Mouse (Mus musculus) embryonic facial prominence, embryonic 15.5 days (tissue): ENCODE data around the gene Btf3. TPM values are rescaled to one million over a fixed set of nuclear protein-coding genes. Genes with fewer than 3 reads are reported as not detected.

Experiments
- ATAC-seq: fragments of 200-750 bp; cut with Nextera tagmentation; 2 replicates; pipeline ENCODE4 v1.8.0; 2017; ENCODE audit warnings: low read depth, moderate TSS enrichment; ENCODE audit not compliant: insufficient number of reproducible peaks, low FRiP score, low TSS enrichment
- H3K27ac ChIP-seq: fragments of 300-500 bp; sonication (generic); replicated peaks from 2 replicates; pipeline ENCODE4 v1.5.1; 2015; ENCODE audit warnings: mild to moderate bottlenecking, inconsistent platforms
- H3K27me3 ChIP-seq: fragments of 300-500 bp; sonication (generic); 2 replicates; pipeline ENCODE4 v1.6.1; 2015; ENCODE audit warnings: inconsistent platforms
- H3K36me3 ChIP-seq: fragments of 300-500 bp; sonication (generic); 2 replicates; pipeline ENCODE4 v1.6.1; 2015; ENCODE audit warnings: mild to moderate bottlenecking, inconsistent platforms
- H3K4me1 ChIP-seq: fragments of 300-500 bp; sonication (generic); 2 replicates; pipeline ENCODE4 v1.6.1; 2015; ENCODE audit warnings: inconsistent platforms
- H3K4me2 ChIP-seq: fragments of 300-500 bp; sonication (generic); replicated peaks from 2 replicates; pipeline ENCODE4 v1.6.1; 2015; ENCODE audit warnings: mild to moderate bottlenecking, inconsistent platforms
- H3K4me3 ChIP-seq: fragments of 300-500 bp; sonication (generic); replicated peaks from 2 replicates; pipeline ENCODE4 v1.5.1; 2015; ENCODE audit warnings: mild to moderate bottlenecking, inconsistent platforms
- H3K9ac ChIP-seq: fragments of 300-500 bp; sonication (generic); 2 replicates; pipeline ENCODE4 v1.6.1; 2015; ENCODE audit warnings: inconsistent platforms
- H3K9me3 ChIP-seq: fragments of 300-500 bp; sonication (generic); replicated peaks from 2 replicates; pipeline ENCODE4 v1.6.1; 2016; ENCODE audit warnings: inconsistent platforms
- WGBS: fragments of 180-500 bp; shearing (Covaris S2); methylation state at CpG from one replicate; pipeline ENCODE4 v1.1.7; 2015; 5-methylcytosine and 5-hydroxymethylcytosine counted together
- polyA plus RNA-seq: library from polyadenylated mRNA; unstranded; fragments of >200 nt; fragmentation: Nextera tagmentation; extraction: Ambion mirVana; gene quantifications from 2 replicates; pipeline ENCODE4 v1.2.1, GENCODE M21; 2015

Btf3 gene
- polyA plus RNA-seq, 1 experiment from 2014 or later: 630 TPM

- H3K36me3 ChIP-seq: no peaks in the 10 kb centered on the region
- H3K9me3 ChIP-seq: no peaks in the 10 kb centered on the region
- WGBS: 14% methylated on average over 9 of the region's 9 CpGs
- H3K9ac ChIP-seq: peak overlapping the region; percentile 15; the same call in 1 of the 2 replicates
- no peak overlapping the region for H3K27ac ChIP-seq
- peak overlapping the region; percentile 45 for H3K4me3 ChIP-seq
- peaks cover 88% of the 10 kb centered on the region for H3K27me3 ChIP-seq
- ATAC-seq: no peak
- H3K4me1 ChIP-seq: peaks cover 24% of the 10 kb centered on the region
- peak overlapping the region; percentile 77 for H3K4me2 ChIP-seq
Observed at GRCm38 (mm10) chr13:98356176-98356972, 39.6 kb upstream of the Btf3 start.

- Histone ChIP-seq H3K27me3 (peaks cover 88% of the 10 kb centered on the region), H3K9ac (peak overlapping the region; percentile 15), H3K4me2 (peak overlapping the region; percentile 77), H3K4me1 (peaks cover 24% of the 10 kb centered on the region), H3K4me3 (peak overlapping the region; percentile 45), H3K9me3 (no peaks in the 10 kb centered on the region), H3K36me3 (no peaks in the 10 kb centered on the region), H3K27ac (no peak overlapping the region)
- no peak for ATAC-seq
- WGBS: under 1% methylated on average over 77 of the region's 81 CpGs
Observed at GRCm38 (mm10) chr13:98355559-98356111, 38.8 kb upstream of the Btf3 start.

GRCm38 (mm10) chr13:98354871-98355558, 38.2 kb upstream of the Btf3 start:
- Histone ChIP-seq H3K36me3 (no peaks in the 10 kb centered on the region), H3K27me3 (peaks cover 88% of the 10 kb centered on the region), H3K27ac (peak overlapping the region; percentile 49; the same call in 1 of the 2 replicates), H3K4me1 (peaks cover 24% of the 10 kb centered on the region), H3K9me3 (no peaks in the 10 kb centered on the region), H3K4me3 (peak overlapping the region; percentile 45), H3K4me2 (peak overlapping the region; percentile 77), H3K9ac (peak overlapping the region; percentile 15)
- under 1% methylated on average over 99 of the region's 102 CpGs for WGBS
- peak; percentile 40 for ATAC-seq

DNA sequence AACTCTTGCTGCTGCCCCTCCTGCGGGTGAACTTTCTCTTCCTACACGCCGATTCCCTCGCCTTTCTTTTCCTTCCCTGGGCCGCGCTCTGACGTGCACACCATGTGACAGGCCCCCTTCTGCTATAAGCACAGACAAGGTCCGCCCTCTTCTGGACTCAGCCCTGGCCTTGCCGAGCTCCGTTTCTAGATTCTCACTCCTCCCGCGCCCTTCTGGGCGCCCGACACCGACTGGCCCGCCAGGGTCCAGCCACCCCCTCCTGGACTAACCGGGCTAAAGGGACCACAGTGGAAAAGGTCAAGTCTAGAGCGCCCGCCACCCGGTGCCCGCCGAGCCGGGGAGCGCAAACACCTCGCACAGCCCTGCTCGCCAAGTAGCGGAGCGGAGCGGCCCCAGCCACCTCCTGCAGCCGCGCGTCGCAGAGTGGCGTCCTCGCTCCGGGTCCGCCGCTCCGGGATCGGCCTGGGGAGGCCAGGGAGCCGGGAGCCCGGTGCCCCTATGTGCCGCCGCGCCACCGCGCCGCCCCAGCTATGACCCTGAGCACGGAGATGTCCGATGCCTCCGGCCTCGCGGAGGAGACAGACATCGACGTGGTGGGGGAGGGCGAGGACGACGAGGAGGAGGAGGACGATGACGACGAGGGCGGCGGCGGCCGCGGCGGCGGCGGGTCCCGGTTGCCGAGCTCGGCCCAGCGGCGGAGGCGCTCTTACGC, 37.4 kb upstream of the Btf3 start, which contains the start of gene Foxd1:
Gene Foxd1, plus strand, starts transcription at position 153 of the 712 bp plus-strand sequence.
- H3K36me3 ChIP-seq: no peaks in the 10 kb centered on the region
- no peaks in the 10 kb centered on the region for H3K9me3 ChIP-seq
- peak within 1 kb of the TSS; percentile 45 for H3K4me3 ChIP-seq
- H3K9ac ChIP-seq: peak within 1 kb of the TSS; percentile 15
- H3K27me3 ChIP-seq: peaks cover 88% of the 10 kb centered on the region
- ATAC-seq: peak; percentile 92
- 0% methylated on average over 62 of the region's 76 CpGs for WGBS
- H3K4me2 ChIP-seq: peak within 1 kb of the TSS; percentile 77
- H3K27ac ChIP-seq: peak within 1 kb of the TSS; percentile 71; the same call in 1 of the 2 replicates
- H3K4me1 ChIP-seq: peaks cover 24% of the 10 kb centered on the region

DNA sequence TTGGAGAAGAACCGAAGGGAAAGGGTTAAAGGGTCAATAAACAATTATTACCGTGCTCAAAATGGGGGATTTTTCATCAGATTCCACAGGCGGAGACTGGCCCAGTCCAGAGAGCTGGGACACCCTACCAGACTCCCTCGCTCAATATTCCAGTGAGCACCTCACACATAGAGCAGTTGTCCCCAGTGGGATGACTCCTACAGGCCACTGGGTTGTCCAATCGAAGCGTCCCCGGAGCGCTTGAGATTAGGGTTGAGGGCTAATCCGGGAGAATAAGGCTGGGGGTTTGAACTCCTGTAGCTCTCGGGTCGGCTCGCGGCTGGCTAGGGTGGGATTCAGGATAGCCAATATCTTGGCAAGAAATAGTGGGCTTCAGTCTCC, 36.9 kb upstream of the Btf3 start:
- no peak for ATAC-seq
- H3K4me2 ChIP-seq: peak overlapping the region; percentile 77
- H3K9me3 ChIP-seq: no peaks in the 10 kb centered on the region
- WGBS: 2% methylated on average over 13 of the region's 13 CpGs
- H3K9ac ChIP-seq: no peak overlapping the region
- no peaks in the 10 kb centered on the region for H3K36me3 ChIP-seq
- peak overlapping the region; percentile 45 for H3K4me3 ChIP-seq
- H3K4me1 ChIP-seq: peaks cover 24% of the 10 kb centered on the region
- H3K27ac ChIP-seq: no peak overlapping the region
- H3K27me3 ChIP-seq: peaks cover 88% of the 10 kb centered on the region

GRCm38 (mm10) chr13:98352381-98352975, 35.7 kb upstream of the Btf3 start:
- 10% methylated on average over 14 of the region's 14 CpGs for WGBS
- Histone ChIP-seq H3K4me2 (no peak overlapping the region), H3K36me3 (no peaks in the 10 kb centered on the region), H3K4me1 (peaks cover 24% of the 10 kb centered on the region), H3K4me3 (no peak overlapping the region), H3K27me3 (peaks cover 78% of the 10 kb centered on the region), H3K27ac (no peak overlapping the region), H3K9me3 (no peaks in the 10 kb centered on the region), H3K9ac (no peak overlapping the region)
- no peak for ATAC-seq

DNA sequence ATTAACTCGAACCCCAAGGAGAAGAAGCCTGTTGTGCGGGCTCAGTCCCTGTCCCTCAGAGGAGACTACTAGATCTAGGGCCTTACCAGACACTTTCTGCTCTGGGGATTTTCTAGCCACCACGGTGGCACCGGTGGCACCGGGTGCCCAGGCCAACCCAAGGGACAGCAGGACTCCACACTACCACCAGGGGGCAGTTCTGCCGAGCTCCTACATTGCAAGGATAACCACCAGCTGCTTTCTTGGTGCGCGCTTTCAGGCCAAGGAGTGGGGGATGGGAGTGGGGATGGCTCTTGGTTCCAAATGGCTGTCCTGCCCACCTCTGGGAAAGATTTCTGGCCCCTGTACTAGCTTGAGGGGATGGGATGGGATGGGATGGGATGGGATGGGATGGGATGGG, 34.7 kb upstream of the Btf3 start:
- Histone ChIP-seq H3K27ac (no peak overlapping the region), H3K4me2 (no peak overlapping the region), H3K9ac (no peak overlapping the region), H3K9me3 (no peaks in the 10 kb centered on the region), H3K36me3 (no peaks in the 10 kb centered on the region), H3K27me3 (peaks cover 72% of the 10 kb centered on the region), H3K4me1 (peaks cover 24% of the 10 kb centered on the region), H3K4me3 (no peak overlapping the region)
- 19% methylated on average over 8 of the region's 8 CpGs for WGBS
- ATAC-seq: no peak

DNA sequence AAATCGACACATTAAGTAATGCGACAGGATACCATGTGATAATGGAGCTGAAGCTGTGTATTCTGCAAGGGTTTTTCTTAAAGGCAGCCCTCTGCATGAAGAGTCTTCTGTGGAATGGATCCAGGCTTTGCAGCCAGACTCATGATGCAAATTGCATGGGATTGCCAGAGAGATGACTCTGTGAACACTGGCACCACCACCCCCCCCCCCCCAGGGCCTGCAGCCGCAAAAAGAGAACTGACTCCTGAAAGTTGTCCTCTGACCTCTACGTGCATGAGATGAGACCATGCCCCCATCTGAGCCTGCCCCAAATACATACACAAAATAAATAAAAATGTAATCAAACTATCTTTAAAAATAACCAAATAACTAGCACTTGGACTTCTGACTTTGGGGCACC, 32.7 kb upstream of the Btf3 start:
- H3K27me3 ChIP-seq: peaks cover 63% of the 10 kb centered on the region
- H3K27ac ChIP-seq: no peak overlapping the region
- H3K4me3 ChIP-seq: no peak overlapping the region
- ATAC-seq: no peak
- no peak overlapping the region for H3K4me2 ChIP-seq
- no peaks in the 10 kb centered on the region for H3K9me3 ChIP-seq
- no peak overlapping the region for H3K9ac ChIP-seq
- WGBS: 58% methylated on average over 4 of the region's 4 CpGs
- H3K4me1 ChIP-seq: peaks cover 11% of the 10 kb centered on the region
- no peaks in the 10 kb centered on the region for H3K36me3 ChIP-seq

GRCm38 (mm10) chr13:98340506-98340905, 23.7 kb upstream of the Btf3 start:
- Histone ChIP-seq H3K36me3 (no peaks in the 10 kb centered on the region), H3K9me3 (no peaks in the 10 kb centered on the region), H3K4me2 (no peak overlapping the region), H3K9ac (no peak overlapping the region), H3K4me3 (no peak overlapping the region), H3K4me1 (no peaks in the 10 kb centered on the region), H3K27me3 (peaks cover 16% of the 10 kb centered on the region), H3K27ac (no peak overlapping the region)
- WGBS: 65% methylated on average over 5 of the region's 5 CpGs
- no peak for ATAC-seq

DNA sequence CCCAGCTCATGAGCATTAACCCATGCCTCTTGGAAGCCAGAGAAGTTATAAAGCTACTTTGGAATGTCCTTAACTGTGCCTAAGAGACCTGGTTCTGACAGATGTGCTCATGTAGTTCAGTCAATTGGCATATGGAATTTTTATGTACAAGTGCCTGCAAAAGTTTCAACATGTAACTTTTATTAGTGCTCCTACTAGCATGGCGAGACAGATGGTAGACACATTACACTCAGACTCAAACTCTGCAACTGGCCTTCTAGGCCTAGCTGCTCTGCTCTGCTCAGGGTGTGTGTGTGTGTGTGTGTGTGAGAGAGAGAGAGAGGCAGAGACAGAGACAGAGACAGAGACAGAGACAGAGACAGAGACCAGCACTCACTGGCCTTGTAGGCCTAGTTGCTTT, 19.4 kb upstream of the Btf3 start:
- WGBS: 53% methylated on average over 1 of the region's 1 CpGs
- no peak overlapping the region for H3K27ac ChIP-seq
- no peaks in the 10 kb centered on the region for H3K4me1 ChIP-seq
- no peak overlapping the region for H3K4me3 ChIP-seq
- H3K9me3 ChIP-seq: no peaks in the 10 kb centered on the region
- no peak overlapping the region for H3K9ac ChIP-seq
- no peak for ATAC-seq
- H3K27me3 ChIP-seq: 0 out of 2 replicates have a peak, but pooled peaks cover 9% of the 10 kb centered on the region
- no peaks in the 10 kb centered on the region for H3K36me3 ChIP-seq
- no peak overlapping the region for H3K4me2 ChIP-seq
